Comparison of ENCODE assay signal across 11 mouse cellular contexts in the genomic region with DNA sequence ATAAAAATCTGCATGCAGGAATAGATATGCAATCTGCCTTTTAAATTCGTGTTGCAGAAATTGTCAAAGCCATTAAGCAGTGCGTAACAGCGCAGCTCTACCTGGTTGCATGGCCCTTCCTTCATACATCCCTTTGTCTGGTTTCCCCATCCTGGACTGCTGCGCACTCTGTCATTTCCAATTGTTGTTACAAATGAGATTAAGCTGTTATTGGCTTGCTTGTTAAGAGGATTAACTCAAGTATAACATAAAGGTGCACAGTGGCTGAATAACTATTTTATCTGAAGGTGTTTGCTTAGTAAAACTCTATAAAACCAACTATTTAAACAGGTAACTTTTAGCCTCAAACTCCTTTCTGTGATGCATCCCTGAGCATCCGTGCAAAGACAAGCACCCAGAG.
"Had no signal": no experiment of that assay in that cellular context is flagged by ENCODE, and none has a peak within 500 bp of the region (broad histone marks: within the 10 kb centered on the region; RNA-seq: fewer than 3 reads in every experiment).

No protein-coding gene starts in this region.

- DNase-seq: gastrocnemius, postnatal 14 days; gastrocnemius, postnatal 36 days; heart, adult 18-20 months; heart, postnatal 14 days; heart, postnatal 36 days; kidney, adult 18-20 months; kidney, adult 8-10 months; kidney, postnatal 10 days; kidney, postnatal 25 days; kidney, postnatal 4 days; liver had no signal
